Mouse (Mus musculus) granulocyte monocyte progenitor cell, adult 5-6 weeks (primary cell): ENCODE measurements around the gene Islr. TPM values are rescaled to one million over a fixed set of nuclear protein-coding genes. Genes with fewer than 3 reads are reported as not detected.

Experiments used
- ATAC-seq: replicated peaks from 2 replicates; pipeline ENCODE4 v1.8.0; 2016; ENCODE audit warnings: mild to moderate bottlenecking, moderate TSS enrichment, inconsistent platforms; ENCODE audit not compliant: poor library complexity, severe bottlenecking
- total RNA-seq, 2 experiments: library from RNA; stranded (forward) in 1 of 2; stranded (reverse) in 1 of 2; fragments of 200-712, 200-1000 nt in 1 of 2; fragments of >200 nt in 1 of 2; fragmentation: Nextera tagmentation in 1 of 2; gene quantifications; 2 replicates each; pipeline ENCODE4 v1.2.3; 2014 to 2017

The Islr gene
- total RNA-seq, 2 experiments from 2014 or later = 0.17 TPM; not detected in 1

DNA sequence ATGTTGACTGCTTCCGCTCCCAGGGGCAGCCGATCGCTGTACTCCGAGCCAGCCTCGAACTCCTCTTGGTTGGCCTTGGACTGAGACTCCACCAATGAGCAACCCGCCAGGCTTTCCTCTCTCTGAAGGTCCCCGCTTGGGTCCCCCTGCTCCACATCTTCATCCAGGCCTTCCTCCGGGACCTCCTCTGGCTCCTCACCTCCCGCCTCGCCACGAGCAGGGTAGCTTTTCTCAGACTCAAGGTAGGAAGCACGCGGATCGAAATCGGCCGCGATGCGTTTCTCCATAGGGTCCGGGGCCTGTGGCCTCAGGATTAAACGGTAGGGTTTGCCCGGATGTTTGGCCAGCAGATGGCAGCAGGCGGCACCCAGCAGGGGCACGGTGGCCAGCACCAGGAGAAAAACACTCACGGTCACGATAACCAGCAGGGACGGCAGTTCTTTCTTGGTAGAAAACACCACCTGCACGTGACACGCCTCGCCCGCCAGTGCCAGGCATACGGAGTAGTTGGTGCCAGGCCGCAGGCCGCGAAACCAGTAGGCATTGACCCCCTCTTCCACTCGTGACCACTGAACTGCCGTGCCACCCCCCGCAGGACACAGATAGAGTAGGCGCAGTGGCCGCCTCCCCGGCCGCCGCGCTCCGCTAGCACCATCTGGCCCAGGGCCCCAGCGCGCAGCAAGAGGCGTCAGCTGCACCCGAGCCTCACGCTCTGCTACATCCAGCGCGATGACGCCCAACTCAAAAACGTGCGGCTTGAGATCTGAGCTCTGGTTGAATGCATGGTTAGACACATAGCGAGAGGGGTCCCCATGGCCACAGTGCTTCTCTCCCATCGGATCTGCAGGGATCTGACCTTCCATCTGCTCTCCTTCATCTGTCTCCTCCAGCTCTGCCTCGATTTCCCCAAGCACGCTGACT is 6.1 kb downstream of the Islr start:
- peak; percentile 51 for ATAC-seq

DNA sequence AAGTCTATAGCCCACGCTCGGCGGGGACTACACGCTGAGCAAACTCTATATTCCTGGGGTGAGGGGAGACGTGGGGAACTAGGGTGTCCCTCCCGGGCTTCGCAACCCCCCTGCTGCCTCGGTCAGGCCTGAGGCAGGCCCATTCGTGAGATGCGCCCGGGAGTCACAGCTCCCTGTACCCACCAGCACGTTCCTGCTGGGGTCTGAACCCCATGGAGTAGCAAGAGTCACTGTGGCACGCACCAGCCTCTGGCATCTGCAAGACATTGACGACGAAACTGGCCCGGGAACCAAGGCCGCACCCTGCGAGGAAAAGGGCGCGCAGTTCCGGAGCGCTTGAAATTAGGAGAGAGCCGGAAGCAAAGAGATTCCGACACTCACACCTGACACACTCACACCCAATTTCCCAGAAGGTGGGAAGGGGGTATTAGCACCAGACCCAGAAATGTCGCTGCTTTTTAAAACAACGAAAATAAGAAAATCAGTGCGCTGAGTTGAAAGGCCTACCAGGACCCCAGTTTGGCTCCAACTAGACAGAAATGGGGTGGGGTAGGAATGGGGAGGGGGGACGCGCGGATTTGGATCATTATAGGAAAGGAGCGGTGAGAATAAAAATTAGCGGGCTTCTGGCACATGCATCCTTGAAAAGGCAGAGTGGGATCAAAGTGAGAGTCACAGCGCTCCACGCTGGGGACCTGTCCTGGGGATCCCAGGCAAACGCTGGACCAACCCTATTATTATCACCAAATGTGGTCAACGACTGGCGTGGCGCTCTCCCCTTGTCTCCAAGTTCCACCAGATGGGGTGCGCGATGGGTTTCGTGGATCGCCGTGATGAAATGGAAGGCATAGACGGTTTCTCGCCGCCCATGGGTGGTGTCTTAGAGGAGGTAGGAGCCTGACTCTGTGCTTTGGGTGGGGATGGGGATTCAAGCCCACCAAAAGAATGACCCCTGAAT is 7.2 kb downstream of the Islr start:
- no peak for ATAC-seq

DNA sequence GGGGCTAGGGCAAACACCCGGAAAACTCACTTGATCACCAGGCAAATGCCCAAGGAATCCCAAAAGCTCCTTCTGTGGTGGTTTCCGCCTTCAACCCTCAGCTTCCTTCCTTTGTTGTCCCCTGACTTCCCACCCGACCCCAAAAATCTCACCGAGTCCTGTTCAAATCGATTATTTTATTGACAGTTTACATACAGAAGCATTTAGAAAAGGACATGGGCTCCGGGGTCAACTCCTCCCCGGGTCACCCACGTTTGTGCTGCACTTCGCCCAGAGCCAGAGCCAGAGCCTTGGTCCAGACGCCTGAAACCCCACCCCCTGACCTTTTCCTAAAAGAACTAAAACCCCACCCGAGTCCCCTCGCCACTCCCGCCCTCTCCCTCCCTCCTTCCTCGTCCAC is 8.0 kb downstream of the Islr start:
- no peak for ATAC-seq

DNA sequence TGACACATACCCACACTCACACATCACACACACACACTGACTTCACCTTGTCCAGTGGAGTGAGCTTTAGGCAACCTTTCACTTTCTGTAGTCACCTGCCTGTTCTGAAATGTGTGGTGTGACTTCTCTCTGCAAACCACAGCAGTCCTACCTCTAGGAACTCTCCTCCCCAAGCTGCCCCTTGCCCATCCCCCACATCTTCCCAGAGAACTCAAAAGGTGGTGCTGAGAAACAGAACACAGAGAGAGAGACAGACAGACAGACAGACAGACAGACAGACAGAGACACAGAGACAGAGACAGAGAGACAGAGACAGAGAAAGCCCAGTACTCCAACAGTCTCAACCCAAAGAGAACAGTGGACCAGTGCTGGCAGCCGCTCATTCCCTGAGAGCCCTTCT is 8.4 kb downstream of the Islr start:
- no peak for ATAC-seq

DNA sequence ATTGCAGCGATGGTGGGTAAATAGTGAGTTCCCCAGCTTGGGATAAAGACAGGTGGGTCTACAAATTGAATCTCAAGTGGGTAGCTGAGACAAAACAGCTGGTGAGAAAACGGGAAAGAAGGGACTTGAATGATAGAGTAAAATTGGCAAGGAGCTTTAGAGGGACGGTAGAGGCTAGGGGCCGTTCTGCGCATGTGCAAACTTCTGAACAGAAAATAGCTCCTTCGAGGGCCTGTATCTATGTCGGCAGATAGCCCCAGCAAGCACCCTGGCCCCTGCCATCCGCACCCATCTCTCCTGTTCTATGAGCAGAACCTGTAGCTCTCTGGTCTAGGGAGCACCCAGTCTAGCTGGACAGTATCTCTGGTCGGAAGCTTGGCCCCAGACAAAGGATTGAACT is 9.9 kb downstream of the Islr start:
- ATAC-seq = no peak

DNA sequence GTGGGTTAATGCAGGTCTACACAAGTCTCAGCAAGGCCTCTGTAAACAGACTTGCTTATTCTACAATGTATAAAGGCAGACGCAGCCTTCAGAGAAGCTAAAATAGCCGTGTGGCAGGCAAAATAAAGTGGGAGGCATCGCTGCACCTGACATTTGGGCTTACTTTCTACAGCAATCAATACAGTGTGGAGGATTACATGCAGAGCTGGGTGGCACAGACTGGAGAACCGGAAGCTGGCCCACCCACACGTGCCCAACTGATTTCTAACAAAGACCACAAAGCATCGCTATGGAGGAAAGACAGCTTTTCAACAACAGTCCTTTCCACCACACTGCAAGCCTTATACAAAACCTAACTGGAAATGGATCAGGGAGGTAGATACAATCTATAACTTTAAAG is 19.6 kb downstream of the Islr start:
- no peak for ATAC-seq

DNA sequence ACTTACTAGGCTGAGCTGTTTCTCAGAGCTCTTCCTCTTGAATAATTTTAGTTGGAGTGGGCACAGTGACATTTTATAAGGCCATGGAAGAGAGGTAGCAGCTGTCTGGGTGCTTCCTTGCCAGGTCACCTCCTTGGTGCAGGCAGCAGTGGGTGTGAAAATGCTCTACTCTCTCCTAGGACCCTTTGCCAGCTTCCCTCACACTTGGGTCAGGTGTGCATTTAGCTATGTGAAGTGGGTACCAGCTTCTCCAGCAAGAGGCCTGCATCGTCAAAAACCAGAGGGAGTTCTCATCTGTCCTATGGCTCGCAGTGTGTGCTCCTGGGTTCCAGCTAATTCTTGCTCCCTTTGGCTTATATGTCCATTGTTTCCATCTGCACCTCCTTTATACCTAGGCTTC is 24.7 kb downstream of the Islr start:
- no peak for ATAC-seq

DNA sequence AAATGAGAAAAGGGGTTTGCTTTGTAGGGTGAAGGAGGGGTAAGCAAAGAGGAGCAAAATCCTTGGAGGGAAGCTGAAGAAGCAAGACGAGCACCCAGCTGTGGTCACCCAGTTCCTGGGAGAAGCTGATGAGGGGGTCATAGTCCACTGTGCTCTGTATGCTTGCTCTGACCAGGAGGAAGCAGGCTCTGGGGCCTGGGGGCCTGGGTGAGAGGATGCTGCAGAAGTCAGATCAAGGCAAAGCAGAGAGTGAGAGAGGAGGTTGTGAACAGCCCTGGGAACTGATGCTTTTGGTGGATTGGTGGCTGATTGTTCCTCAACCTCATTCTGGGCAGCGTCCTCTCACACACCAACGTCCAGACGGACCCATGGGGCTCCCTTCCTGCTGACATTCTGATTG is 26.9 kb downstream of the Islr start:
- no peak for ATAC-seq

DNA sequence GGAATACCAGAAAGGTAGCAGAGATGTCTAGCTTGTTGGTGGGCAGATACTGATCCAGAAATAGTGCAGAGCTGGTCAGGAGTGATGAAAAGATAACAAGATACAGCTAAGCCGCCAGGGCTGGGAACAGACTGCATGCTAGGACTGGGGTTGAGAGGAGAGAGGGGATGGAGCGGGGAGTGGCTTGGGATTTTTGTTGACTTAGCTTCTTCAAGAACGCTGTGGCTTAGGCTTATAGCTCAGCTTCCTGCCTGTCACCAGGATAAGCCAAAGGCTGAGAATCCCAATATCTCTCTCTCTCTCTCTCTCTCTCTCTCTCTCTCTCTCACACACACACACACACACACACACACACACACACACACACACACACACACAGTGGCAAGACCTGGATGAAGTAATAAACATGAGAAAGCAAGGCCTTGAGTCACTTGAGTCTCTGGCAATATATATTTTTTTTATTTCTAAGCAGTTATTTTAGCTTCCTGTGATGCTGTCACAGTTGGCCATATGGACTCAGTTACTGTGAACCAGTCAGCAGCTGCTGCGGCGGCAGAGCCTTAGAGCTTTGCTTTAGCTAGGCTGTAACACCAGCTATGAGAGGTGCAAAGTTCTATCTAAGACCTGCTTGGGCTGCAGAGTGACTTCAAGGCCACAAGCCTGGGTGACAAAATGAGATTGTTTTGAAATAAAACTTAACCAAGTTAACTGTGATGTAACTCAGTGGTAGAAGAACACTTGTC is 28.2 kb downstream of the Islr start:
- ATAC-seq = no peak

DNA sequence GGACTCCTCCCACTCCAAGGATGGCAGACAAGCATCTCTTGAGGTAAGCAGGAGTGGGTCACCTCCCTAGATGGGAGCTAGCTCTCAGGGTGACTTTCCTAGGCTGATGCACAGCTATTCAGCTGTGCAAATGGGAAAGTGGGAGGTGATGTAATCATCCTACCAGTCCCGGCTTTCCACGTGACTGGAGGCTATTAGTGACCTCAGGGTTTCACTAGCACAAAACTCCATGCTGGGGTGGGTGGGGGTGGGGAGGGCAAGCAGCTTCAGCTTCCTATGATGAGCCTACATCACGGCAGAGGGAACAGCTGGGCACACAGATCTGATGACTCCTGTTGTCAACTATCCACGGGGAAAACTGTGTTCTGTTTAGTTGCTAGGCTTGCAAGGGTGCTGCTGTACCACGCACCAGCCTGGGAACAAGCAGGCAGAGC is 29.3 kb downstream of the Islr start:
- ATAC-seq = no peak

DNA sequence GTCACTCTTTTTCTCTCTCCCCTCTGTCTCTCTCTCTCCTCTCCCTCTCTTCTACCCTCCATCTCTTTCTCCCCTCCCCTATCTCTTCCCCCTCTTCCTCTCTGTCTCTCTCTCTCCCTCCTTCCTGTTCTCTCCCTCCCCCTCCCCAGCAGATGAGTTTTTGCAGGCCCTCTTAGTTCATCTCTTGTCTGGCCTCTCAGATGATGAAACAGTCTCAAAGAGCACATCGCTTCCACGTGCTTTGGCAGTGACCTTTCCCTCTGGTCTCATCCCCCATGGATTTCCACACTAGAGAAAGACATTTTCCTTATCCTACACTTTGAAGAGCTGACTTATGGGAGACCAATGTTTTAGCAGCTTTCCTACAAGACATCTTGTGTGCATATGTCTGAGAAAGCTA is 31.2 kb downstream of the Islr start:
- ATAC-seq = no peak

DNA sequence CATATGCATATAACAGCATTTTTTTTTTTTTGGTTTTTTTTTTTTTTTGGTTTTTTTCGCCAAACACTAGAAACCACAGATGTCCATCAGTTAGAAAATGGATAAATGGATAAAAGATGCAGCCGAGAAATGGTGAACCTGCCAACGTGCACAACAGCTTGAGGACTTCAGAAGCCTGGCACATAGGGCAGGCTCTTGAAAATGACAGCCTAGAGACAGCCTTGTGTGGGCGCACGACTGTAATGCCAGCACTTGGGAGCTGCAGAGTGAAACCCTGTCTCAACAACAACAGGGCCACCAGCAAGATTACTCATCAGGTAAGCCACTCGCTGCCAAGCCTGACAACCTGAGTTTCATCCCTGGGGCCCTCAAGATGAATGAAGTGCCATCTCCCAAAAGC is 34.7 kb downstream of the Islr start:
- no peak for ATAC-seq

DNA sequence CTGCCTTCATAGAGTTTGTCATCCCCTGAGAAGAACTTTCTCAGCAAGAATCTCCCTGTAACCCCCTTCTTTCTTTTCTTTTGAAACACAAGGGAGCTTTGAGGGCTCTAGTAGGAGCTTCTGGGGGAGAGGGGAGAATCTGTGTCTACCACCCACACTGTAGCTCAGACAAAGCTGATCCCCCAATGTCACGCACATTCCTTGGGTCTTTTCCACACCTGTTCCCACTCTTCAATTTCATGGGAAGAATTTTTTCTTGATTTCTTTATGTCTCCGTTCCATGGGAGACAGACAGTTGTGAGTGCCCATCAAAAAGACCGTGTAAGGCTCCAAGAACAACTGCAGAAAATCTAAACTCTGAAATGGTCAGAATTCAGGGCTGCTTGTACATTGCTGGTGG is 35.2 kb downstream of the Islr start:
- no peak for ATAC-seq

DNA sequence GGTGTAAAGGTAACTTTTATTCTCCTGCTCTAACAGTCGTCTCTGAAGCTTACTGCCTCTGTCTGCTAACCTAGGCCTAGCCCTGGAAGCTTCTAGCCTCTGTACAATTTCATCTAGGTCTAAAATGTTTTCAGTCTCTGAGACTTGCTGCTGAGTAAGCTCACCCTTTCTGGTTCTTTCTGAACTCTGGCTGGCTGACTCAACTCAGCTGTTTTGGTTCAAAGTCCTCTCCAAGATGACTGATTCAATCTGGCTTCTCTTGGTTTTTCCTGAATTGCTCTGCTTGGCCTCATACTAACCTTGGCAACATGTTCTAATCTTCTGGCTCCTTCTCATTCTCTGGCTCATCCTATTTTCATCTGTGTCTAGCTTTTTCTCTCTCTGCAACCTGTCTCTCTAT is 38.3 kb downstream of the Islr start:
- no peak for ATAC-seq

DNA sequence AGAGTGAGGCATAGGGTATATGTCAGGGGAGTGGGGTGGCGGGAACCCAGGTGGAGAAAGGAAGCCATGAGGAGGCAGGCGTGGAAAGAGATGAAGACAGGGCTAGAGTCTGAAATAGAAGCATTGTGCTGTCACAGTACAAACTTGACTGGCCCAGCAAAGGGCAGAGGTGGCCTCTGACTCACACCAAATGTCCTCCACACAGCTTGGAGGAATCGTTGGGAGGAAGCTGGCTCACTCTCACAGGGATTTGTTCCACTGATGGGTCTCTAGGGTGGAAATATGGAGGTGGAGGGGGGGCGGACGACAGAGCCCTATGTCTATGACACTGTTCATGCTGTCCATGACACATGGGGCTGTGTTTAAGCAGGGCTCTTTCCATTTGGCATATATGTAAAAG is 41.0 kb downstream of the Islr start:
- ATAC-seq = no peak

DNA sequence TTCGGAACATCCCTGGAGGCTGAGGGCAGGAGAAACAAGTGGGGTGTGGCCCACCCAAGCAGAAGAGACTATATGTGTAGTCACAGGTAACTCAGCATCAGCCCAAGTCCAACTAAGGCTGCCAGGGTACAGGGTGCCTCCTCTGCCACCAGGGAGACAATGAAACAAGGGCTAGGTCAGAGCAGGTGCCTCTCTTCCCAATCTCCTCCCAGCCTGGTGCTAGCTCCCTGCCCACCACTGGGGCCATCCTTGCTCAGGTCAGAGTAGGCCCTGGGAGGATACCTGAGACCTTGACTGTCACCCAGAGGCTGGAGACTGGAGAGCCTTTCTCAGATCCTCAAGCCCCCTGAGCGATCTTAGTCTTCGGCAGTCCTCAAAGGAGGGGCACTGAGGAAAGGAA is 41.9 kb downstream of the Islr start:
- ATAC-seq = no peak

DNA sequence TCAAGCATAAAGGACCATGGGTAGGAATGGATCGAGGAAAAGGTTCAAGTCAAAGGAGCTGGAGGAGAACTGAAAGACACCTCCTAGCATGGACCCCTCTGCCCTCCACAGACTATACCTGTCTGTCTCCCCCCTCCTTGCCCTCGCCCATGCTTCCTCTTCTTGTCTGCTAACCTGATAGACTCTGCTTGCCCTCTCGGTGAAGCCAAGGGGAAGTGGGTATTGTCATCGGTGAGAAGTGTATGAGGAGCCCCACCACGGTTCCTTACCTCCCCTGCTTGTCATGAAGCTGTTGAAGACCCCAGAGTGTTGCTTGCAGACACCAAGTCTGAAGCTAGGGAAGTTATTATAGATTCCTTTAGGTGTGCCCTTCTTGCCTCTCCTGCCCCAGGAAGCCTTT is 43.8 kb downstream of the Islr start:
- peak; percentile 66 for ATAC-seq

DNA sequence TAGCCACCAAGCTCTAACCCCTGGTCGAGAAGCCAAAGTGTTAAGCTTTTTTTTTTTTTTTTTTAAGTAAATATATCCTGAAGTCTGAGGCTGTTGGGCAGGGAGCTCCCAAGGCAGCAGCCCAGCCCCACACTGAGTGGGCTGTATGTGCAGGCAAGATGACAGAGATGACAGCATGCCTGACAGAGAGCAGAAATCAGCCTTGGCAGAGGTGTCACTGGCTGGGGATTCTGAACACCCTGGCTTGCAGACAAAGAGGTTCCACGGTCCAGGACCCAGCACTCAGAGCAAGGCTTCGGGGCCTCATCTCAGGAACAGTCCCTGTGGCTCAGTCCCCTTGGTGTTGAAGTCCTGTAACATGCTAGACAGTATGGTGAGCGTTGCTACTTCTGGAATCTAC is 44.3 kb downstream of the Islr start:
- no peak for ATAC-seq

DNA sequence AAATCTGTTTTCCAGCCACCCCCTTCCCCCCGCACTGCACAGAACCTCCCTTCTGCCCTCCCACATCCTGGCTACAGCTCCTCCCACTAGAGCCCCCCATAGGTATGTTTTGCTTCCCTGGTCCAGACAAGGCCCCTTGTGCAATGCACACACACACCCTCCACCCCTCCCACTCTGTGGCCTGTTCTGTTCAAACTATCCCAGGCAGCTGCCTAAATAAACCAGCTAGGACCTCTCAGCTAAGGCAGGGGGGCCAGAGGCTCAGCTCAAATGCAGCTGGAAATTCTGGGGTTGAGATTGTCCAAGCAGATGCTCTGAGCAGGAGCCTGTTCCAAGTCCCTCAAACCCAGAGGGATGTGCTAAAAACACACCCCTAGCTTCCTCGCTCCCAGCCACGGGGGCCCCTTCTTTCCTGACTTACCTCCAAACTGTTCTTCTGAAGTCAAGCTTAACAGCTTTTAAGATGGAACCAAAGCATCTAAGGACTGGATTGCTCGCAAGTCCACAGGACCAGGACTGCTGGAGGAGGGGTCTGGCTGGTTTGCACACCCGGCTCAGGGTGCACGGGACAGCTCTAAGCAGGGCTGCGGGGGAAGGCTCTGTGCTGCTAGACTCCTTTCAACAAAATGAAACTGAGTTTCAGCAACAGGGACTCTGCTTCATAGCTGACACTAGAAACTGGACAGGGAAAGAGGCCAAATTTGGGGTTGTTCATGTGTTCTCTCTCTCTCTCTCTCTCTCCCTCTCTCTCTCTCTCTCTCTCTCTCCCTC is 45.4 kb downstream of the Islr start:
- no peak for ATAC-seq

DNA sequence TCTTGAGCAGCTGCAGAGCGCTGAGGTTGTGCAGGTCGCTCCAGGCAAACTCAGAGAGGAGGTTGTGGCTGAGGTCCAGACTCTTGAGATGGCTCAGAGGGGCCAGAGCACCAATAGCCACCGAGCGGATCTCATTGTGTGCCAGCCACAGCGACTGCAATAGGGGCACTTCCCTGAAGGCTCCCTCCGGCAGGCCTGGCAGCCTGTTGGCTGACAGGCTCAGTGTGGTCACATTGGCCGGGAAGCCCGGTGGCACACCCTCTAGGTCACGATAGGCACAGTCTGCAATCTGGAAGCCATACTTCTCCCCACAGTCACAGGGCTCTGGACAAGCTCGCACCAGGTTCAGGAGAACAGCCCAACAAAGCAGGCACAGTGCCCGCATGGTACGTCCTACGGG is 46.3 kb downstream of the Islr start:
- ATAC-seq = no peak
